Mouse (Mus musculus): ENCODE measurements around the gene Ctf1.
"Not testable (repeated sequence)": the region's sequence is repeated elsewhere in the genome, so short reads cannot be mapped to it uniquely, and the experiment has no call there.

Ctf1 gene

DNA sequence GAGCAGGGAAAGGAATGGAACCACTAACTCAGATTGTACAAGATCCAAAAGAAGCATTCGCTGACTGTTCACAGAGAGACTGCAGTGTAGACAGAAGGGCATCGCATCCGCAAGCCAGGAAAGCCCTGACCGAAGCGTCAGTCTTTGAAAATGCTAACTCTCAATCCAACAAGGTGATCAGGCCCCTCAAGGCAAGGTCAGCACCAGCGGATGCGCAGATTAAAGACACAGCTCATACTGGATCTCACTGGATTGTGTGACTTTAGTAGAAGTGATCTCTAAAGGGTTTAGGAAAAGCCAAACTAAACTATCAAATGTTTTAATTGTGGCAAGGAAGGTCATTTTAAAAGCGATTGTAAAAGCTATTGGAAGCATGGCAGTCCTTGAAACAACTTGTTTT, 19.2 kb upstream of the Ctf1 start:
- no peak for DNase-seq (ENCODE audit: low read depth in 1 of 2, low spot score in 2 of 2)

- DNase-seq (ENCODE audit: low read depth in 1 of 2, low spot score in 2 of 2): not testable (repeated sequence)
Measured at GRCm38 (mm10) chr7:127693730-127694129, 18.8 kb upstream of the Ctf1 start.

- DNase-seq (ENCODE audit: low read depth in 1 of 2, low spot score in 2 of 2): no peak
Measured at GRCm38 (mm10) chr7:127698986-127699385, 13.6 kb upstream of the Ctf1 start.

DNA sequence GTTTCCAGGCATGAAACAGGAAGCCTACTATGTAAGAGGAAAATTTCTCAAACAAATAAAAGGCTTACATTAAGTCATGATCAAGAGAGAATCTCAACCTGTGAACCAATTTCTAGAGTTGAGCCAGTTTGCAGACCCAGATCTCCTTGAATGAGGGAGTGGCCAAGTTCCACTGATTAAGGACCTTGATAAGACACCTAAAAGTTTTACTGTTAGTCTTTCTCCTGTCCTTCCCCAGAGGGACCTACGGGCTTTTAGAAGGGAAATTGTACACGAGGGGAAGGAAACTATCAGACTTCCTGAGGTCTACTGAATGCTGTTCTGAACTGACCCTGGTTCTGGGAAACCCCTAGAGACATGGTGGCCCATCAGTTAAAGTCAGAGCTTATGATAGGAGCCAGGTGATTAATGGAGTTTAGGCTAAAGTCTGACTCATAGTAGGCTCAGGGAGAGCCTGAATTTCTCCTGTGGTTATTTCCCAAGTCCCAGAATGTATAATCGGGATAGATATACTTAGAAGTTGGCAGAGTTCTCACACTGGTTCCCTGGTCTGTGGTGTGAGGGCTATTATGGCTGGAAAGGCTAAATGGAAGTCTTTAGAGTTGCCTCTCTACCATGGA, 11.7 kb upstream of the Ctf1 start:
- DNase-seq (ENCODE audit: low read depth in 1 of 2, low spot score in 2 of 2): no peak

DNA sequence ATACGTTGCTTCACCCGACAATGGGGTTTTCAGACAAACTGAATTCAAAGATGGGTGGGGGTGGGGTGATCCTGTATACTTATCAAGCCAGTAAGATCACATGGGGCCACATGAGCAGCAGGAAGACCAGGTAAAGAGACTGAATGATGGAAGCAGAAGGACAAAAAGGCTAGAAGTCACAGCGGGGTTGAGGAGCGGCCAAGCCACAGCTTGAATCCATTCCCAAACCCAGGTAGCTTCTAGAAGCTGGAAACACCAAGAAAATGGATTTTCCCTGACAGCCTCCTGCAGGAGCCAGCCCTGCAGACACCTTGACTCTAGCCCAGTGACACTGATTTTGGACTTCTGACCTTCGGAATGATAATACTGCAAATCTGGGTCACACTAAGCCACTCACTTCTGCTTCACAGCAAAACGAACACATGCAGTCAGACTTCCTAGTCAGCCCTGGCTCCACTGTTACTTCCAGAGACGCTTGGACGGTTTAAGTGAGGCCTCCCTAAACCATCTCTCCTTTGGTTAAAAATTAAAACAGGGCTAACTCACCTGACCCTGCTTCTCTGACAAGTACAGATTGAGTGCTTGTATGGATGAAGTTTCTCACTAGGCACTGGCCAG, 8.9 kb upstream of the Ctf1 start:
- no peak for DNase-seq (ENCODE audit: low read depth in 1 of 2, low spot score in 2 of 2)

- DNase-seq (ENCODE audit: low read depth in 1 of 2, low spot score in 2 of 2): no peak
Measured at GRCm38 (mm10) chr7:127704598-127704997, 7.9 kb upstream of the Ctf1 start.

GRCm38 (mm10) chr7:127705706-127706105, 6.8 kb upstream of the Ctf1 start:
- DNase-seq (ENCODE audit: low read depth in 1 of 2, low spot score in 2 of 2): no peak

GRCm38 (mm10) chr7:127707045-127707956, 5.2 kb upstream of the Ctf1 start:
- DNase-seq (ENCODE audit: low read depth in 1 of 2, low spot score in 2 of 2): no peak

GRCm38 (mm10) chr7:127707957-127708206, 4.7 kb upstream of the Ctf1 start:
- DNase-seq (ENCODE audit: low read depth in 1 of 2, low spot score in 2 of 2): no peak

DNA sequence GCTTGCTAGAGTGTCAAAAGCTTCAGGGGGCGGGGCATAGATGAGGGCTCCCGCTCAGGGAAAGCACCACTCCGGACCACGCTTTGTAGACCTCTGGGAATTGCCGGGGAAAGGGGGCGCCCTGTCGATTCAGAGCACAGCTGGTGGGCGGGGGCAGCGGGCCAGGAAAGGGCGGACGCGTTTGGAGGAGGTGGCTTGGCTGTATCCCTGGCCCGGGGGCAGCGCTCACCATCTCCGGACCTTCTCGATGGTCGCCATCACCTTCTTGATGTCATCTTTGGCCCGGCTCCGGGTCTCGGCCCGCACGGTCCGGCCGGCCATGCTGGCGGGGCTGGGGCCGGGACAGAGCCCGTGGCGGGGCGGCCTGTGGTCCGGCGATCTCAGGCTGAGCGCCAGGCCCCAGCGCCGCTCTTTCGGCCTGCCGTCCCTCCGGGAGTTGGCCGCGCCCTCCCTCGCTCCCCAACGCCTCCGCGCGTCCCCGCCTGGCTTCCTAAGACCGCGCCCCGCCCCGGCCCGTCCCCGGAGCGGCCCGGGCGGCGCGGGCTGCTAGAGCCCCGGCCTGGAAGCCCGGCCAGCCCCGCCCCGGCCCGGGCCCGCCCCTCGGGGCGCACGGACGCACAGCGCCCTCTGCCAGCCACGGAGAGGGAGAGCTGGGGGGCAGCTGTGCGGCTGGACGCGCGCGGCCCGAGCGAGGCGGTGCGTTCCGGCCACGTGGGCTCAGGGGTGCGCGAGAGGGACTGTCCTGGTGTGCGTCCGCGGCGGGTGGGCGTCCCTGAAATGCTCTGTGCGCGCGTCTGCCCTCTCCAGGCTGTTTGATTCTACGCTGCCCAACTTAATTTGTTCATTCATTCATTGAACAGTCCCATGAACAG, 4.1 kb upstream of the Ctf1 start, which contains the start of gene Bcl7c:
TSS of gene Bcl7c (minus strand) at position 727 of the 872 bp plus-strand sequence.
- peak; percentile 42 to 68 for DNase-seq (ENCODE audit: low read depth in 1 of 2, low spot score in 2 of 2)

GRCm38 (mm10) chr7:127709261-127709979, 3.1 kb upstream of the Ctf1 start:
- no peak for DNase-seq (ENCODE audit: low read depth in 1 of 2, low spot score in 2 of 2)

GRCm38 (mm10) chr7:127711031-127711430, 1.5 kb upstream of the Ctf1 start:
- no peak for DNase-seq (ENCODE audit: low read depth in 1 of 2, low spot score in 2 of 2)

DNA sequence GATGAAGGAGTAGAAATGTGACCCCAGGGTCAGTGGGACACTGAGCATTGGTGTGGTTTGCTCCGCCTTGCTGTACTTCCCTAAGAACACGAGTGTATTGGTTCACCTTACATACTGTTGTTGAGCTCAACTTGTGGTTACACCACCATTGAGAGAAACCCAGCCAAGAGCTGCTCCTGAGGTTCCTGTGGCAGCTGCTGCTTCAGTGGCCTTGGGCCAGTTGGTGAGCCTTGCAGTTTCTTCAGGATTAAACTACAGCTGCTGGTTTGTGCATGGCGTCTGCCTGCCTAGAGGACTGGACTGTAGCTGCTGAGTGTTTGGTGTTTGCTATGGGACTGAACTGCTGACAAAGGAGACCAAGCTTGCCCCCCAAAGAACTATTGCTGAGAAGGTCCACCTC, 1.1 kb upstream of the Ctf1 start:
- no peak for DNase-seq (ENCODE audit: low read depth in 1 of 2, low spot score in 2 of 2)

DNA sequence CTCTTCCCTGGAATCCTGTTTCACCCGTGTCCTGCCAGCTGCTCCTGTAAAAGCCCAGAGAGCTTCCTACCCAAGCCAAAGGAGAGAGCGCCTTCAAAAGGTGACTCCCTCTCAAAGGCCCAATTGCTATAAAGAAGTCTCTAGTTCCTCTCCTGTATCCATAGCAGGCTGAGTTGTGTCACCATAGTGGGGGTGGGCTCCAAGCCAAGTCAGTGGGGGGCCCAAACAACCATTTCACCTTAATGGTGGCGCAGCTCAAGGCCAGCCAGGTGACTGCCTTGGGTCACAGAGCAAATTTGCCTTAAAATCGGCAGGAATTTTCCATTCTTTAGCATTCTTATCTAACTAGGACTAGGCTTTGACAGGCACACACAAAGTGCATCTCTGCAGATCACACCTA, 2.3 kb downstream of the Ctf1 start:
- DNase-seq (ENCODE audit: low read depth in 1 of 2, low spot score in 2 of 2): no peak

DNA sequence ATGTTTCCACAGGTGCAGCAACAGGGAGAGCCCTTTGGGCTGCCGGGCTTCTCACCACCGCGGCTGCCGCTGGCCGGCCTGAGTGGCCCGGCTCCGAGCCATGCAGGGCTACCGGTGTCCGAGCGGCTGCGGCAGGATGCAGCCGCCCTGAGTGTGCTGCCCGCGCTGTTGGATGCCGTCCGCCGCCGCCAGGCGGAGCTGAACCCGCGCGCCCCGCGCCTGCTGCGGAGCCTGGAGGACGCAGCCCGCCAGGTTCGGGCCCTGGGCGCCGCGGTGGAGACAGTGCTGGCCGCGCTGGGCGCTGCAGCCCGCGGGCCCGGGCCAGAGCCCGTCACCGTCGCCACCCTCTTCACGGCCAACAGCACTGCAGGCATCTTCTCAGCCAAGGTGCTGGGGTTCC, 4.5 kb downstream of the Ctf1 start:
- DNase-seq (ENCODE audit: low read depth in 1 of 2, low spot score in 2 of 2): peak; percentile 21 to 64

DNA sequence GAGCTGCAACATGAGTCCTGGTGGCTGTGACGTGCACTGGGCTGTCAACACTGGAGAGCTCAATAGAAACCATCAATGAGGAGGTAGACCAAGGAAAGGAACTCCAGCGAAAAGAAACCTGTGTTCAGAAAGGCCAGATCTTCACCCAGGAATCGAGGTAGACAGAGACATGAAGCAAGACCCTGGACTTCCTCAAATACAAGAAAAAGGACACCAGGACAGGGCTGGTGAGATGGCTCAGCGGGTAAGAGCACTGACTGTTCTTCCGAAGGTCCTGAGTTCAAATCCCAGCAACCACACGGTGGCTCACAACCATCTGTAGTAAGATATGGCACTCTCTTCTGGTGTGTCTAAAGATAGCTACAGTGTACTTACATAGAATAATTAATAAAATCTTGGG, 5.8 kb downstream of the Ctf1 start:
- no peak for DNase-seq (ENCODE audit: low read depth in 1 of 2, low spot score in 2 of 2)

DNA sequence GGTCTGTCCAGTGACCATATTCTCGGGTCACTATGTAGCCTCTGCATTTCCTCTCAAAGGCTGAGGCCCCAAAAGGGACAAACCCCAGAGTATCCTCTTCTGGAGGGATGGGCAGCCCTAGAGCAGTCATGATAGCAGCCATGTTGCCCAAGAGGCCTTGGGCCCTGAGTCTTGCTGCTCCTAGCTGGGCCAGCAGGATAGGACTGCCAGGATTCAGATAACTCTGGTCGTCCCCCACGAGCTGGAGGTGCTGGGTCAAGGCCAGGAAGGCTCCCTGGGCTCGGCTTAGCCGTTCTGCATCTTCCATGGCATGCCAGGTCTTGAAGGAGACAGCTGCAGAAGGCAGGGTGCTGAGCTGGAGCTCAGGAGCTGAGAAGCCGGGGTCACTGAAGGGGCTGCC, 6.7 kb downstream of the Ctf1 start:
- no peak for DNase-seq (ENCODE audit: low read depth in 1 of 2, low spot score in 2 of 2)

- no peak for DNase-seq (ENCODE audit: low read depth in 1 of 2, low spot score in 2 of 2)
Measured at GRCm38 (mm10) chr7:127725490-127725889, 13.0 kb downstream of the Ctf1 start.

DNA sequence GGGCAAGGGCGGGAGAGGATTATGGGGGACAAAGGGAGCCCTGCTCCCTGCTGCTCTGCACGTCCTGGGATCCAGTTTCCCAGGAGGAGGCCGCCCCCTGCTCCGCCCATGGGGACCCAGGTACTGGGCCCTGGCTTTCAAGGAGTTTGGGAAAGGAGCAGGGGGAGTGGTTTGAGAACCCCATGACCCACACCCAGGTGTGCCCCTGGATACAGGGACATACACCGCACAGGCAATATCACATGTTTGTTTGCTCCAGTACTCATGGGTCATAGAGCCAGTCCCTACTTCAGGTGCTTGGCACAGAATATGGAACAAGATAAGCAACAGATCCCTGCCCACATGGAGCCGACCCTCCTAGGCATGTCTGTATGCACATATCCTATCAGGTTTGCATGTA, 13.4 kb downstream of the Ctf1 start:
- DNase-seq (ENCODE audit: low read depth in 1 of 2, low spot score in 2 of 2): no peak

DNA sequence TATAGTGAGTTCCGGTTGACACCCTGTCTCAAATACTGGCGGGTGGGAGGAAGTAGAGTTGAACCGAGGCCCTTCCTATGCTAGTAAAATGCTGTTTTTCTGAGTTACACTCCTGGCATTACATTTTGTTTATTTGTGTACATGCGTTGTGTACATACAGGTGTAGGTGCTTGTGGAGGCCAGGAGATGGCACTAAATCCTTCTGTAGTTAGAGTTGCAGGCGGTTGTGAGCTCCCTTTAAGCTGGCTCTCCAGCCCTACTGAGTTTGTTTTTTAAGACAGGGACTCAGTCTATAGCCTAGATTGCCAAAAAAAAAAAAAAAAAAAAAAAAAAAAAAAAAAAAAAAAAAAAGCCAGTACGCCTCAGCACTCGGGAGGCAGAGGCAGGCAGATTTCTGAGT, 15.4 kb downstream of the Ctf1 start:
- no peak for DNase-seq (ENCODE audit: low read depth in 1 of 2, low spot score in 2 of 2)

GRCm38 (mm10) chr7:127730170-127730569, 17.6 kb downstream of the Ctf1 start:
- DNase-seq (ENCODE audit: low read depth in 1 of 2, low spot score in 2 of 2): no peak

Measured in monocyte, adult 2 months (primary cell).